Mouse (Mus musculus) forebrain, postnatal 0 days (tissue): ENCODE measurements around the gene Lrrc37a. TPM values are rescaled to one million over a fixed set of nuclear protein-coding genes. Genes with fewer than 3 reads are reported as not detected.

Experiments used
- ATAC-seq: fragments of 200-750 bp; cut with Nextera tagmentation; 2 replicates; pipeline ENCODE4 v1.8.0; 2017; ENCODE audit warnings: mild to moderate bottlenecking, moderate library complexity
- DNase-seq: peaks from one replicate; pipeline ENCODE4 v3.0.0-alpha.2; 2015
- H3K27ac ChIP-seq: fragments of 300-500 bp; sonication (generic); 2 replicates; pipeline ENCODE4 v1.5.1; 2014; ENCODE audit warnings: low read depth, mild to moderate bottlenecking, antibody characterized with exemption, low read length, moderate library complexity, mixed read lengths
- H3K27me3 ChIP-seq: fragments of 300-500 bp; sonication (generic); 2 replicates; pipeline ENCODE4 v1.6.1; 2014; ENCODE audit warnings: mild to moderate bottlenecking, low read length, mixed read lengths; ENCODE audit not compliant: insufficient read depth
- H3K36me3 ChIP-seq: fragments of 300-500 bp; sonication (generic); 2 replicates; pipeline ENCODE4 v1.6.1; 2014; ENCODE audit warnings: mild to moderate bottlenecking, moderate library complexity; ENCODE audit not compliant: insufficient read depth
- H3K4me1 ChIP-seq: fragments of 300-500 bp; sonication (generic); 2 replicates; pipeline ENCODE4 v1.6.1; 2014; ENCODE audit warnings: antibody characterized with exemption; ENCODE audit not compliant: insufficient read depth
- H3K4me2 ChIP-seq: fragments of 300-500 bp; sonication (generic); 2 replicates; pipeline ENCODE4 v1.6.1; 2014; ENCODE audit warnings: low read depth, mild to moderate bottlenecking, moderate library complexity
- H3K4me3 ChIP-seq: fragments of 300-500 bp; sonication (generic); 2 replicates; pipeline ENCODE4 v1.5.1; 2014; ENCODE audit warnings: low read depth, low read length, mixed read lengths
- H3K9ac ChIP-seq: fragments of 300-500 bp; sonication (generic); 2 replicates; pipeline ENCODE4 v1.6.1; 2014; ENCODE audit warnings: mild to moderate bottlenecking
- H3K9me3 ChIP-seq: fragments of 300-500 bp; sonication (generic); 2 replicates; pipeline ENCODE4 v1.6.1; 2016; ENCODE audit warnings: low read length
- CTCF ChIP-seq: sonication (generic); IDR thresholded peaks from 2 replicates; pipeline ENCODE4 v1.5.1; 2016; ENCODE audit warnings: antibody characterized with exemption, control low read depth, low read depth
- WGBS: fragments of 180-500 bp; shearing (Covaris S2); extraction: QIAGEN DNeasy Blood & Tissue Kit; methylation state at CpG from one replicate; pipeline ENCODE4 v1.1.7; 2014; 5-methylcytosine and 5-hydroxymethylcytosine counted together
- polyA plus RNA-seq: library from polyadenylated mRNA; unstranded; fragments of >200 nt; fragmentation: Nextera tagmentation; extraction: Ambion mirVana; gene quantifications from 2 replicates; pipeline ENCODE4 v1.2.1, GENCODE M21; 2015
- total RNA-seq: library from RNA; depleted of rRNA; stranded (reverse); fragments of >200 nt; gene quantifications from 2 replicates; pipeline ENCODE4 v1.2.3, GENCODE M21; 2014

Lrrc37a gene
- total and polyA plus RNA-seq, 2 experiments from 2014 or later: not detected

DNA sequence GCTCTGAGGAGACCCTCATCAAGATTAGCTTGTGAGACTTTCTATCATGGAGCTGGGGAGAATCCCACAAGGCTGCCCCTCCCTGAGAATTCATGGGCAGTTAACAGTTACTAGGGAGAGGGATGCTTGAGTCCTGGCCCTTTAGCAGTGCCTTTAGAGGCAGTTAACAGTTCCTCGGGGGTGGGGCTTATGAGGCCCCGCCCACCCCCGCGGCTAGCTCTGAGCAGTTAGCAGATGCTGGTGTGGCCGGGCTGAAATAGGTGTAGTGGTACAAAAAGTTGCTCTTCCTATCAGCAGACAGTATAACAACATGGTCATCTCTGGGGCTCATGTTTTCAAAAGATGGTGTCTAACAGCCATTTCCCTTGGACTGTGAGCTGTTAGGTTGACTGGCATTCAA is 79.4 kb downstream of the Lrrc37a start:
- WGBS: 31% methylated on average over 5 of the region's 5 CpGs

DNA sequence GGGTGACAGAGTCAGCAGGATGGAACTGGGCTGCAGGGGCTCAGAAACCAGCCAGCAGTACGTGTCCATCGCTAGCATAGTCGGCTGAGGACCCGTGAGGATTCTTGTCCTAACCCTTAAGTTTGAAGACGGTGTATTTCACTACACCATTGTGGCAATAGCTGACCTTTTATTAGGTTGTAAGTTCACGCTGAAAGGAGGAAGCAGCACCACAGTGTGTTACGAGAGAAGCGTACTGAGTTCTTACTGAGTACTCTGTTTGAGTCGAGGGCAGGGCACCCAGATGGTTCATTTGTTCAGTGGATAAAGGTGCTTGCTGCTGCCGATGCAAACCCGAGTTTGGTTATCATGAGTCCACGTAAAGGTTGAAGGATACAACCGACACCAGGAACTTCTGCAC is 84.7 kb downstream of the Lrrc37a start:
- H3K27ac ChIP-seq: no peak overlapping the region
- ATAC-seq: no peak

More for the DNA sequence above, 79.4 kb downstream of the Lrrc37a start:
- H3K4me2 ChIP-seq: no peak overlapping the region
- H3K9ac ChIP-seq: no peak overlapping the region
- H3K9me3 ChIP-seq: no peaks in the 10 kb centered on the region
- DNase-seq (no peak), ATAC-seq (no peak)
- no peaks in the 10 kb centered on the region for H3K4me1 ChIP-seq
- no peak for TF ChIP-seq CTCF
- no peaks in the 10 kb centered on the region for H3K36me3 ChIP-seq
- no peaks in the 10 kb centered on the region for H3K27me3 ChIP-seq
- no peak overlapping the region for H3K27ac ChIP-seq
- H3K4me3 ChIP-seq: no peak overlapping the region

DNA sequence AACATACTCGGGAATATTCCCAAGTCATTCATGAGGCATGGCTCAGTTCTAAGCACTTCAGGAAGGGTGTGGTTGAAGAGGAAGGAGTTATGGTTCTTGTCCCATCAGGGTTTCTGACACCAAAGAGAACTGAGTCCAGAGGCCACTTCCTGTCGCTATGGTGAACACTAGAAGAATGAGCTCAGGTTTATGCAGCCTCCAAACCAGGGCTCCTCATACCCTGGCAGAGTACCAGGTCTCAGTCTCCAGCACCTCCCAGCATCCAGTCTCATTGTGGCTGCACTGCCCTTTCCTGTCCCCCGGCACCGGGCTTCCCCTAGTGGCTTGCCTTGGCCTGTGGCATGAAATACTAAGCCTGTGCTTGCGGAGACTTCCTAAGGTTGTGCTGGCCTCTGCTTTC is 85.2 kb downstream of the Lrrc37a start:
- H3K4me2 ChIP-seq: no peak overlapping the region
- ATAC-seq (no peak), DNase-seq (no peak)
- no peak for TF ChIP-seq CTCF
- no peak overlapping the region for H3K27ac ChIP-seq
- no peak overlapping the region for H3K4me3 ChIP-seq
- H3K27me3 ChIP-seq: no peaks in the 10 kb centered on the region
- H3K9me3 ChIP-seq: no peaks in the 10 kb centered on the region
- H3K4me1 ChIP-seq: no peaks in the 10 kb centered on the region
- H3K9ac ChIP-seq: no peak overlapping the region
- 74% methylated on average over 5 of the region's 5 CpGs for WGBS
- H3K36me3 ChIP-seq: no peaks in the 10 kb centered on the region

More for the DNA sequence above, 84.7 kb downstream of the Lrrc37a start:
- Histone ChIP-seq H3K9ac (no peak overlapping the region), H3K4me2 (no peak overlapping the region), H3K27me3 (no peaks in the 10 kb centered on the region), H3K36me3 (no peaks in the 10 kb centered on the region), H3K4me3 (no peak overlapping the region), H3K9me3 (no peaks in the 10 kb centered on the region), H3K4me1 (no peaks in the 10 kb centered on the region)
- no peak for DNase-seq
- WGBS: 87% methylated on average over 13 of the region's 13 CpGs
- TF ChIP-seq CTCF: no peak

- Histone ChIP-seq H3K4me1 (peaks cover 8% of the 10 kb centered on the region; the same call in 1 of the 2 replicates), H3K27ac (no peak overlapping the region), H3K4me3 (no peak overlapping the region), H3K9ac (no peak overlapping the region), H3K9me3 (no peaks in the 10 kb centered on the region), H3K27me3 (no peaks in the 10 kb centered on the region), H3K36me3 (no peaks in the 10 kb centered on the region), H3K4me2 (no peak overlapping the region)
- ATAC-seq: no peak
- no peak for DNase-seq
- no peak for TF ChIP-seq CTCF
- WGBS: 91% methylated on average over 1 of the region's 1 CpGs
Measured at GRCm38 (mm10) chr11:103413516-103413915, 90.9 kb downstream of the Lrrc37a start.

GRCm38 (mm10) chr11:103412950-103413423 is 91.4 kb downstream of the Lrrc37a start:
- no peak for TF ChIP-seq CTCF
- H3K9ac ChIP-seq: peak overlapping the region; percentile 69
- DNase-seq (no peak), ATAC-seq (peak; percentile 32; the same call in 1 of the 2 replicates)
- peaks cover 8% of the 10 kb centered on the region; the same call in 1 of the 2 replicates for H3K4me1 ChIP-seq
- H3K36me3 ChIP-seq: no peaks in the 10 kb centered on the region
- WGBS: 1% methylated on average over 14 of the region's 14 CpGs
- H3K27ac ChIP-seq: no peak overlapping the region
- H3K4me2 ChIP-seq: peak overlapping the region; percentile 84
- no peaks in the 10 kb centered on the region for H3K27me3 ChIP-seq
- H3K9me3 ChIP-seq: no peaks in the 10 kb centered on the region
- H3K4me3 ChIP-seq: peak overlapping the region; percentile 80

- Histone ChIP-seq H3K4me1 (peaks cover 8% of the 10 kb centered on the region; the same call in 1 of the 2 replicates), H3K36me3 (no peaks in the 10 kb centered on the region), H3K27ac (peak within 1 kb of the TSS; percentile 66), H3K9ac (peak within 1 kb of the TSS; percentile 69), H3K4me2 (peak within 1 kb of the TSS; percentile 84), H3K9me3 (no peaks in the 10 kb centered on the region), H3K4me3 (peak within 1 kb of the TSS; percentile 80), H3K27me3 (no peaks in the 10 kb centered on the region)
- 2% methylated on average over 63 of the region's 67 CpGs for WGBS
- ATAC-seq: peak; percentile 100
- TF ChIP-seq CTCF: peak; percentile 7; the same call in 1 of the 2 replicates
- DNase-seq: peak; percentile 96
Measured at GRCm38 (mm10) chr11:103411981-103412949, 92.1 kb downstream of the Lrrc37a start, which contains the start of gene Plekhm1. Gene Plekhm1 (minus strand): TSS chr11:103412687.

GRCm38 (mm10) chr11:103411301-103411700 is 93.1 kb downstream of the Lrrc37a start:
- Histone ChIP-seq H3K36me3 (no peaks in the 10 kb centered on the region), H3K9ac (no peak overlapping the region), H3K4me3 (no peak overlapping the region), H3K9me3 (no peaks in the 10 kb centered on the region), H3K4me2 (peak overlapping the region; percentile 84; the same call in 1 of the 2 replicates), H3K27ac (no peak overlapping the region), H3K27me3 (no peaks in the 10 kb centered on the region), H3K4me1 (peaks cover 8% of the 10 kb centered on the region; the same call in 1 of the 2 replicates)
- DNase-seq (no peak), ATAC-seq (no peak)
- WGBS: 82% methylated on average over 1 of the region's 1 CpGs
- no peak for TF ChIP-seq CTCF
